Mouse (Mus musculus): ENCODE results near the gene Gm15155. TPM values are rescaled to one million over a fixed set of nuclear protein-coding genes. Genes with fewer than 3 reads are reported as not detected.

Gm15155 gene
- 0.17 and 0.27 TPM in 2 replicates for polyA plus RNA-seq (2012; rRNA removed)

GRCm38 (mm10) chrX:155624341-155624841, at the start of gene Gm15155:
Gm15155 (plus strand) TSS chrX:155624741.
- Histone ChIP-seq H3K4me3 (ENCODE audit: insufficient read depth, low read length) (peak within 1 kb of the TSS; percentile 80), H3K4me1 (ENCODE audit: control insufficient read depth, insufficient read depth, low read length) (no peaks in the 10 kb centered on the region), H3K27ac (ENCODE audit: insufficient read depth, low read length) (peak within 1 kb of the TSS; percentile 78)
- no peak for TF ChIP-seq POLR2A (IDR thresholded peaks at IDR 0.05; ENCODE audit: extremely low read depth, insufficient read depth, low read length)
- TF ChIP-seq CTCF (IDR thresholded peaks at IDR 0.05; ENCODE audit: extremely low read depth, insufficient read depth, low read length) = no peak

GRCm38 (mm10) chrX:155579791-155580190, 44.8 kb upstream of the Gm15155 start:
- Histone ChIP-seq H3K4me3 (ENCODE audit: insufficient read depth, low read length) (no peak overlapping the region), H3K27ac (ENCODE audit: insufficient read depth, low read length) (no peak overlapping the region), H3K4me1 (ENCODE audit: control insufficient read depth, insufficient read depth, low read length) (no peaks in the 10 kb centered on the region; the same call in 1 of the 2 replicates)
- no peak for TF ChIP-seq CTCF (IDR thresholded peaks at IDR 0.05; ENCODE audit: extremely low read depth, insufficient read depth, low read length)
- TF ChIP-seq POLR2A (IDR thresholded peaks at IDR 0.05; ENCODE audit: extremely low read depth, insufficient read depth, low read length) = no peak

- TF ChIP-seq POLR2A (IDR thresholded peaks at IDR 0.05; ENCODE audit: extremely low read depth, insufficient read depth, low read length) = no peak
- no peak for TF ChIP-seq CTCF (IDR thresholded peaks at IDR 0.05; ENCODE audit: extremely low read depth, insufficient read depth, low read length)
- Histone ChIP-seq H3K4me1 (ENCODE audit: control insufficient read depth, insufficient read depth, low read length) (no peaks in the 10 kb centered on the region; the same call in 1 of the 2 replicates), H3K27ac (ENCODE audit: insufficient read depth, low read length) (no peak overlapping the region), H3K4me3 (ENCODE audit: insufficient read depth, low read length) (no peak overlapping the region)
Observed at GRCm38 (mm10) chrX:155584586-155584985, 40.0 kb upstream of the Gm15155 start.

- TF ChIP-seq POLR2A (IDR thresholded peaks at IDR 0.05; ENCODE audit: extremely low read depth, insufficient read depth, low read length) (no peak), CTCF (IDR thresholded peaks at IDR 0.05; ENCODE audit: extremely low read depth, insufficient read depth, low read length) (no peak)
- Histone ChIP-seq H3K27ac (ENCODE audit: insufficient read depth, low read length) (no peak overlapping the region), H3K4me1 (ENCODE audit: control insufficient read depth, insufficient read depth, low read length) (no peaks in the 10 kb centered on the region), H3K4me3 (ENCODE audit: insufficient read depth, low read length) (no peak overlapping the region)
Observed at GRCm38 (mm10) chrX:155591490-155591889, 33.1 kb upstream of the Gm15155 start.

- H3K4me1 ChIP-seq (ENCODE audit: control insufficient read depth, insufficient read depth, low read length) = no peaks in the 10 kb centered on the region
- no peak overlapping the region for H3K27ac ChIP-seq (ENCODE audit: insufficient read depth, low read length)
- no peak overlapping the region for H3K4me3 ChIP-seq (ENCODE audit: insufficient read depth, low read length)
- TF ChIP-seq POLR2A (IDR thresholded peaks at IDR 0.05; ENCODE audit: extremely low read depth, insufficient read depth, low read length) (no peak), CTCF (IDR thresholded peaks at IDR 0.05; ENCODE audit: extremely low read depth, insufficient read depth, low read length) (no peak)
Observed at GRCm38 (mm10) chrX:155592467-155592866, 32.1 kb upstream of the Gm15155 start.

- H3K27ac ChIP-seq (ENCODE audit: insufficient read depth, low read length) = no peak overlapping the region
- H3K4me1 ChIP-seq (ENCODE audit: control insufficient read depth, insufficient read depth, low read length) = no peaks in the 10 kb centered on the region
- H3K4me3 ChIP-seq (ENCODE audit: insufficient read depth, low read length) = no peak overlapping the region
- TF ChIP-seq POLR2A (IDR thresholded peaks at IDR 0.05; ENCODE audit: extremely low read depth, insufficient read depth, low read length) = no peak
- no peak for TF ChIP-seq CTCF (IDR thresholded peaks at IDR 0.05; ENCODE audit: extremely low read depth, insufficient read depth, low read length)
Observed at GRCm38 (mm10) chrX:155594685-155595084, 29.9 kb upstream of the Gm15155 start.

GRCm38 (mm10) chrX:155596390-155596789, 28.2 kb upstream of the Gm15155 start:
- Histone ChIP-seq H3K4me1 (ENCODE audit: control insufficient read depth, insufficient read depth, low read length) (no peaks in the 10 kb centered on the region), H3K27ac (ENCODE audit: insufficient read depth, low read length) (no peak overlapping the region), H3K4me3 (ENCODE audit: insufficient read depth, low read length) (no peak overlapping the region)
- TF ChIP-seq CTCF (IDR thresholded peaks at IDR 0.05; ENCODE audit: extremely low read depth, insufficient read depth, low read length) = no peak
- TF ChIP-seq POLR2A (IDR thresholded peaks at IDR 0.05; ENCODE audit: extremely low read depth, insufficient read depth, low read length) = no peak

GRCm38 (mm10) chrX:155601196-155601595, 23.3 kb upstream of the Gm15155 start:
- no peaks in the 10 kb centered on the region for H3K4me1 ChIP-seq (ENCODE audit: control insufficient read depth, insufficient read depth, low read length)
- no peak for TF ChIP-seq POLR2A (IDR thresholded peaks at IDR 0.05; ENCODE audit: extremely low read depth, insufficient read depth, low read length)
- TF ChIP-seq CTCF (IDR thresholded peaks at IDR 0.05; ENCODE audit: extremely low read depth, insufficient read depth, low read length) = no peak

GRCm38 (mm10) chrX:155622527-155622926, 2.0 kb upstream of the Gm15155 start:
- Histone ChIP-seq H3K27ac (ENCODE audit: insufficient read depth, low read length) (peak overlapping the region; percentile 60), H3K4me3 (ENCODE audit: insufficient read depth, low read length) (peak overlapping the region; percentile 80), H3K4me1 (ENCODE audit: control insufficient read depth, insufficient read depth, low read length) (no peaks in the 10 kb centered on the region)
- no peak for TF ChIP-seq CTCF (IDR thresholded peaks at IDR 0.05; ENCODE audit: extremely low read depth, insufficient read depth, low read length)
- no peak for TF ChIP-seq POLR2A (IDR thresholded peaks at IDR 0.05; ENCODE audit: extremely low read depth, insufficient read depth, low read length)

More at GRCm38 (mm10) chrX:155601196-155601595, 23.3 kb upstream of the Gm15155 start:
- Histone ChIP-seq H3K4me3 (ENCODE audit: insufficient read depth, low read length) (no peak overlapping the region), H3K27ac (ENCODE audit: insufficient read depth, low read length) (no peak overlapping the region)

GRCm38 (mm10) chrX:155622961-155623599, 1.5 kb upstream of the Gm15155 start:
- H3K4me1 ChIP-seq (ENCODE audit: control insufficient read depth, insufficient read depth, low read length) = no peaks in the 10 kb centered on the region
- no peak for TF ChIP-seq CTCF (IDR thresholded peaks at IDR 0.05; ENCODE audit: extremely low read depth, insufficient read depth, low read length)
- TF ChIP-seq POLR2A (IDR thresholded peaks at IDR 0.05; ENCODE audit: extremely low read depth, insufficient read depth, low read length) = no peak
- peak overlapping the region; percentile 80 for H3K4me3 ChIP-seq (ENCODE audit: insufficient read depth, low read length)
- peak overlapping the region; percentile 60 for H3K27ac ChIP-seq (ENCODE audit: insufficient read depth, low read length)

All from cortical plate, adult 2 months (tissue).